Mouse (Mus musculus) intestine, embryonic 15.5 days (tissue): ENCODE measurements around the gene Armc2. TPM values are rescaled to one million over a fixed set of nuclear protein-coding genes. Genes with fewer than 3 reads are reported as not detected.

ENCODE experiments used
- ATAC-seq: fragments of 200-750 bp; cut with Nextera tagmentation; 2 replicates; pipeline ENCODE4 v1.8.0; 2017; ENCODE audit warnings: moderate TSS enrichment, moderate library complexity
- H3K27ac ChIP-seq: fragments of 300-500 bp; sonication (generic); 2 replicates; pipeline ENCODE4 v1.5.1; 2015; ENCODE audit warnings: mild to moderate bottlenecking, inconsistent platforms
- H3K27me3 ChIP-seq: fragments of 300-500 bp; sonication (generic); replicated peaks from 2 replicates; pipeline ENCODE4 v1.6.1; 2015; ENCODE audit warnings: inconsistent platforms
- H3K36me3 ChIP-seq: fragments of 300-500 bp; sonication (generic); 2 replicates; pipeline ENCODE4 v1.6.1; 2015; ENCODE audit warnings: inconsistent platforms
- H3K4me1 ChIP-seq: fragments of 300-500 bp; sonication (generic); replicated peaks from 2 replicates; pipeline ENCODE4 v1.6.1; 2015; ENCODE audit warnings: inconsistent platforms
- H3K4me2 ChIP-seq: fragments of 300-500 bp; sonication (generic); replicated peaks from 2 replicates; pipeline ENCODE4 v1.6.1; 2015; ENCODE audit warnings: mild to moderate bottlenecking, inconsistent platforms
- H3K4me3 ChIP-seq: fragments of 300-500 bp; sonication (generic); replicated peaks from 2 replicates; pipeline ENCODE4 v1.5.1; 2015; ENCODE audit warnings: inconsistent platforms
- H3K9ac ChIP-seq: fragments of 300-500 bp; sonication (generic); 2 replicates; pipeline ENCODE4 v1.6.1; 2015; ENCODE audit warnings: inconsistent platforms
- H3K9me3 ChIP-seq: fragments of 300-500 bp; sonication (generic); 2 replicates; pipeline ENCODE4 v1.6.1; 2016; ENCODE audit warnings: inconsistent platforms
- WGBS: fragments of 180-500 bp; shearing (Covaris S2); methylation state at CpG from one replicate; pipeline ENCODE4 v1.1.7; 2015; 5-methylcytosine and 5-hydroxymethylcytosine counted together
- polyA plus RNA-seq: library from polyadenylated mRNA; unstranded; fragments of >200 nt; fragmentation: Nextera tagmentation; extraction: Ambion mirVana; gene quantifications from 2 replicates; pipeline ENCODE4 v1.2.1, GENCODE M21; 2015

Armc2 gene
- polyA plus RNA-seq, 1 experiment from 2014 or later = 2.1 TPM

DNA sequence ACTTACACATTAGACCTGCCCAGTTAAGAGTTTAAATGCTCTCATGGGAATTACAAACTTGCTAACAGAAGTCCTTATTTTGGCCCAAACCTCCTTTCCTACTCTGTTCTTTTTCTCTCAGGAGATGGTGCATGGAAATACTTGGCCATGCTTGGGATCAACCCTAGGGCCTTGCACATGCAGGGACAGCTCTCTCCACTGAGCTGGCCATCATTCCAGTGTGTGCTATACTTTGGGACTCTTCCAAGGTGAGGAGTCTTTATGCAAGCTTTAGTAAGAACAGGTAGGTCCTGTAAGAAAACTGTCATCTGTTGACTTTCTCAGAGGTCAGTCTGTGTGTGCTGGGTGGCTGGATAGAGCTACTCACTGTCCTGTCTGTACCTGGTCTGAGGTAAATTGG lies 127.7 kb downstream of the Armc2 start:
- ATAC-seq = no peak
- no peak overlapping the region for H3K27ac ChIP-seq
- peaks cover 8% of the 10 kb centered on the region for H3K4me1 ChIP-seq
- H3K27me3 ChIP-seq = no peaks in the 10 kb centered on the region
- no peak overlapping the region for H3K4me3 ChIP-seq
- H3K9me3 ChIP-seq = no peaks in the 10 kb centered on the region
- H3K9ac ChIP-seq = no peak overlapping the region
- no peaks in the 10 kb centered on the region for H3K36me3 ChIP-seq
- H3K4me2 ChIP-seq = no peak overlapping the region

GRCm38 (mm10) chr10:41889566-41889965 lies 128.7 kb downstream of the Armc2 start:
- WGBS = 71% methylated on average over 5 of the region's 5 CpGs
- H3K27me3 ChIP-seq = no peaks in the 10 kb centered on the region
- no peak for ATAC-seq
- H3K9ac ChIP-seq = no peak overlapping the region
- peaks cover 6% of the 10 kb centered on the region for H3K4me1 ChIP-seq
- no peak overlapping the region for H3K27ac ChIP-seq
- no peak overlapping the region for H3K4me3 ChIP-seq
- H3K9me3 ChIP-seq = no peaks in the 10 kb centered on the region
- H3K4me2 ChIP-seq = no peak overlapping the region
- no peaks in the 10 kb centered on the region for H3K36me3 ChIP-seq

GRCm38 (mm10) chr10:41888365-41888941 lies 129.8 kb downstream of the Armc2 start:
- no peaks in the 10 kb centered on the region for H3K9me3 ChIP-seq
- H3K9ac ChIP-seq = no peak overlapping the region
- 0 out of 2 replicates have a peak overlapping the region, but pooled peaks have one; percentile 81 for H3K4me3 ChIP-seq
- ATAC-seq = no peak
- H3K27ac ChIP-seq = no peak overlapping the region
- peak overlapping the region; percentile 91 for H3K4me2 ChIP-seq
- H3K36me3 ChIP-seq = no peaks in the 10 kb centered on the region
- WGBS = 32% methylated on average over 4 of the region's 4 CpGs
- H3K4me1 ChIP-seq = no peaks in the 10 kb centered on the region; the same call in none of the 2 replicates
- no peaks in the 10 kb centered on the region for H3K27me3 ChIP-seq

DNA sequence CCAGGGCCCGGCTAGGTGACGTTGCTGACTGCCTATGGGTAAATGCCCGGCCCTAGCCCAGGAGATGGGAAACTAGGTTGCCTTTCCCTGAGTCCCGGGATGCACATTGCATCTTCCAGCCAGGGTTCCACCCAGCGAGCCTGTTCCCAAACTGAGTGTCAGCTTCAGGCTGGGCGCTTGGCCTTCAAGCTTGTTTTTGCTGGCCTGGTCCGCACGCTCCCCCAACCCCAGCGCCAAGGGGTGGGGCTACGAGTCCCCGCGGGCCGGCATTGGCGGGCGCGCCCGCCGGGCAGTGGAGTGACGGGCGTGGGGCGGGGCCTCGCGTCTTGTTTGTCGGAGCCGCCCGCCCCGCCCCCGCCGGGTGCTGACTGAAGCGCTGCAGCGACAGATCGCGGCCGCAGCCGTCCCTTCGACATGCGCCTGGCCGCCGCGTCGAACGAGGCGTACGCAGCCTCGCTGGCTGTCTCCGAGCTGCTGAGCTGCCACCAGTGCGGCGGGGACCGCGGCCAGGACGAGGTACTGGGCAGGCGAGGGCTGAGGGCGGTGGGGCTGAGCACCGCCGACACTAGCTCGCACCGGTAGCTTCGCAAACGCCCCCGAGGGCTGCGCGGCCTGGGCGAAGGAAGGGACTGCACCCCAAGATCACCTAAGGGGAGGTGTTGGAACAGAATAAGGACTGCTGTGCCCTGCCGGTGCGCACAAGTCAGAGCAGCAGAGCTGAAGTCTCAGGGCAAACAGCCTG lies 131.0 kb downstream of the Armc2 start:
- Histone ChIP-seq H3K9ac (peak overlapping the region; percentile 90), H3K27me3 (no peaks in the 10 kb centered on the region), H3K9me3 (no peaks in the 10 kb centered on the region), H3K36me3 (no peaks in the 10 kb centered on the region), H3K27ac (peak overlapping the region; percentile 97), H3K4me3 (peak overlapping the region; percentile 81), H3K4me2 (peak overlapping the region; percentile 91), H3K4me1 (no peaks in the 10 kb centered on the region; the same call in 1 of the 2 replicates)
- peak; percentile 99 for ATAC-seq
- WGBS = under 1% methylated on average over 64 of the region's 65 CpGs

DNA sequence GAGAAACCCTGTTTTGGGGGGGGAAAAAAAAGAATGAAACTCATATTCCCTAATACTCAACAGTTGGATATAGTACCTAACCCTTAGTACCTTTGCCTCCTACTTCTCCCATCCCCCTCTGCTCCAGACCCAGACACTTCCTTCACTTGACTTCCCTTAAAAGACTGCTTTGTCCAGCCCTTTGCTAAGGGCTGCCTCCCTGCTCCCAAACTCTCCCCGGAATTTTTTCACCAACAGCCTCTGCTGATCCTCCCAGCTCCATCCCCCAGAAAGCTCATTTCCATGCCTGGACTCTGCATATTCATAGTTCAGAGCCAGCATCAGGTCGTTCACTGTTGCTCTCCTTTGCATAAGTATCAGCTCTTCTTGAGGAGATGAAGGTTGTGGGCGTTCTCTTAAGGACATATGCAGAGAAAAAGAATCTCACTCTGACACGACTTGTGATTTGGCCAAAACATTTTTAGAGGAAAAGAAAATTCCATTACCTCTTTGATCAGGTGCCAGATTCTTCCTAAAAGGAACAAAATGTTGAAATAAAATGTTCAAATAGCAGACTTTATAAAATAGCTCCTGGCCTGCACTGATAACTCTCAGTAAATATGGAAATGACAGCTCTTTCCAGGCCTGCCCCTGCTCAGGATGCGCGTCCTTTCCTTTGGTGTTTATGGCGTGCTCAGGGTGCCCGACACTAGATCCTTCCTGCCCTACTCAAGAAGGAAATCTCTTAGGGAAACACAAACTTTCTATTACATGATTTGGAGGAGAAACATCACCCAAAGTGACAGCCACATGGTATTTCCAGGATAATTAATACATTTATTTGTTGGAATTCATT lies 134.3 kb downstream of the Armc2 start:
- no peak for ATAC-seq
- 53% methylated on average over 8 of the region's 8 CpGs for WGBS

DNA sequence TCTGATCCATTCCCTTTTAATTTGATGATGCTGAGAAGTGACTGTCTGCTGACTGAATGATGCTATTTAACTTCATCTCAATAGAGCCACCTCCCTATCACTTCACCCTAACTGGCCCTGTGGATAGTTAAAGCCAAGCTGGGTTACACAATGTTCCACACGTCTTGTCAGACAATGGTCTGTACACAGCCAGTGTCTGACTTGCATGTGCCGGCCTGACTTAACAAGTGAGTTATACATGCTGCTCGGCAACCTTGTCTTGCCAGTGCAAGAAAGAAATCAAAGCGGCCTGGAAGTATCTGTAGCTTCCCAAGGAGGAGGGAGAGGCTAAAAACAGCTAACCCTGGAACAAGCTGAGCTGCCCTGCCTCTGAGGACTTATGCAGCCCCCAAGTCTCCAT lies 136.8 kb downstream of the Armc2 start:
- ATAC-seq = no peak

More for the DNA sequence above, 134.3 kb downstream of the Armc2 start:
- Histone ChIP-seq H3K36me3 (no peaks in the 10 kb centered on the region), H3K9me3 (no peaks in the 10 kb centered on the region), H3K27ac (no peak overlapping the region), H3K4me2 (no peak overlapping the region), H3K9ac (no peak overlapping the region), H3K4me1 (no peaks in the 10 kb centered on the region; the same call in 1 of the 2 replicates), H3K27me3 (no peaks in the 10 kb centered on the region), H3K4me3 (no peak overlapping the region)

DNA sequence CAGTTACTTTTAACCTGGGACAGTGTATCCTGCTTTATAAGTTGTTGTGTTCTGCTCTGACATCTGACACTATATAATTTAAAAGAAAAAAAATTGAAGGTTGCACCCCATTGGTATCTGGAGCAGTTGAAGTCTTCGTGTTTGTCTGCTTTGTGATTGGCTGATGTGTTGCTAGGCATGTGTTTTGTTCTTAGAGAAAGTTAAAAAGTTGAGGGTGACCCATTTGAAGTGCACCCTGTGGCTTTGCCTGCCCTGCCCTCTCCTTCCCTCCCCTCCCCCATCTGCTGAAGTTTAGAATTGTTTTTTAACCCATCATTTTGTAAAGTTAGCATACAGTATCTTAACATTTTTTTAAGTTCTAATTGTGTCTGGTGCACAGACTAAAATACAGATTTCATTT lies 137.5 kb downstream of the Armc2 start:
- no peaks in the 10 kb centered on the region for H3K36me3 ChIP-seq
- no peaks in the 10 kb centered on the region for H3K4me1 ChIP-seq
- no peak overlapping the region for H3K4me3 ChIP-seq
- 21% methylated on average over 1 of the region's 1 CpGs for WGBS
- no peak overlapping the region for H3K4me2 ChIP-seq
- no peak overlapping the region for H3K27ac ChIP-seq
- no peak for ATAC-seq
- no peak overlapping the region for H3K9ac ChIP-seq
- no peaks in the 10 kb centered on the region for H3K27me3 ChIP-seq
- H3K9me3 ChIP-seq = no peaks in the 10 kb centered on the region

More for the DNA sequence above, 136.8 kb downstream of the Armc2 start:
- Histone ChIP-seq H3K9me3 (no peaks in the 10 kb centered on the region), H3K4me3 (no peak overlapping the region), H3K4me1 (no peaks in the 10 kb centered on the region), H3K36me3 (no peaks in the 10 kb centered on the region), H3K4me2 (no peak overlapping the region), H3K27me3 (no peaks in the 10 kb centered on the region), H3K9ac (no peak overlapping the region), H3K27ac (no peak overlapping the region)
- WGBS = 50% methylated on average over 4 of the region's 4 CpGs

GRCm38 (mm10) chr10:41880206-41880605 lies 138.0 kb downstream of the Armc2 start:
- ATAC-seq = no peak
- Histone ChIP-seq H3K4me2 (no peak overlapping the region), H3K27me3 (no peaks in the 10 kb centered on the region), H3K27ac (no peak overlapping the region), H3K9ac (no peak overlapping the region), H3K4me3 (no peak overlapping the region), H3K9me3 (no peaks in the 10 kb centered on the region), H3K36me3 (no peaks in the 10 kb centered on the region), H3K4me1 (no peaks in the 10 kb centered on the region)
- 38% methylated on average over 4 of the region's 4 CpGs for WGBS

DNA sequence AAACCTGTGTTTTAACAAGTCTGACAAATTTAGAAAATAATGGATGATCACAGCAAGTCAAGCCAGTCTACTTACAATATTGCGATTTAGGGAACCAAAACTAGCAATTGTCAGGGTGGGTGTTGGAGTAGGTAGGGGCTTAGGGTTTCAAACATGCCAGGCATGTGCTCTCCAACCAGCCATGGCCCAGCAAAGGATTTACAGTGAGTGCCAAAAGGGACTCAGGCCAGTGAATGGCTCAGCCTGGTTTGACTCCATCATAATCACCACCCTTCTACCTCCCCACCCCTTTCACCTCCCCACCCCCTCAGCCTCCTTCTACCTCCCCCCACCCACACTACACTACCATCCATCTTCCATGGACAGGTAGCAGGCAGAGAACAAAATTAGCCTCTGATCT lies 138.6 kb downstream of the Armc2 start:
- H3K9ac ChIP-seq = no peak overlapping the region
- 90% methylated on average over 1 of the region's 1 CpGs for WGBS
- H3K36me3 ChIP-seq = no peaks in the 10 kb centered on the region
- no peak overlapping the region for H3K4me3 ChIP-seq
- H3K4me1 ChIP-seq = no peaks in the 10 kb centered on the region
- H3K9me3 ChIP-seq = no peaks in the 10 kb centered on the region
- no peak overlapping the region for H3K27ac ChIP-seq
- no peak for ATAC-seq
- H3K4me2 ChIP-seq = no peak overlapping the region
- H3K27me3 ChIP-seq = no peaks in the 10 kb centered on the region

DNA sequence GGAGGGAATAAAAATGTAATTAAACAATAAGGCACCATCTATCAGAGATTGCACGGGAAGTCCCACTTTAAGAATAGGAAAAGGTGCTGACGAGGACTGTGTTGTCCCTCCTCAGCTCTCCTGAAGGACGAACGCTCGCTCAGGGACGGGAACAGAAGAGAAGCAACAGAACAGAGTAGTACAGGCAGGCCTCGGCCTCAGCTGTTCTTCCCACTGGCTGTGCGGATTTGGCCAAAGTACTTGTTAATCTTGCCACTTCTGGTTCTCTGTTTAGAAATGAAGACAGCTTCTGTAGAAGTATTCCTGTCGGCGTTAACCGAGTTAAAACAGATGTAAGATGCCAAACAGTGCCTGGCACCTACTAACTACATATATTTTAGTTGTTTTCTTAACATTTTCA lies 139.9 kb downstream of the Armc2 start:
- 63% methylated on average over 11 of the region's 11 CpGs for WGBS
- Histone ChIP-seq H3K36me3 (no peaks in the 10 kb centered on the region), H3K27me3 (no peaks in the 10 kb centered on the region), H3K9ac (no peak overlapping the region), H3K27ac (no peak overlapping the region), H3K9me3 (no peaks in the 10 kb centered on the region), H3K4me3 (no peak overlapping the region), H3K4me1 (no peaks in the 10 kb centered on the region), H3K4me2 (no peak overlapping the region)
- ATAC-seq = no peak

- H3K27ac ChIP-seq = no peak overlapping the region
- no peak overlapping the region for H3K4me2 ChIP-seq
- H3K9ac ChIP-seq = no peak overlapping the region
- no peak overlapping the region for H3K4me3 ChIP-seq
- ATAC-seq = no peak
- H3K4me1 ChIP-seq = no peaks in the 10 kb centered on the region
- no peaks in the 10 kb centered on the region for H3K27me3 ChIP-seq
- no peaks in the 10 kb centered on the region for H3K9me3 ChIP-seq
- H3K36me3 ChIP-seq = no peaks in the 10 kb centered on the region
Observed at GRCm38 (mm10) chr10:41875624-41876023, 142.6 kb downstream of the Armc2 start.

- 0 out of 2 replicates have a peak, but pooled peaks cover 2% of the 10 kb centered on the region for H3K4me1 ChIP-seq
- no peak overlapping the region for H3K4me3 ChIP-seq
- no peak for ATAC-seq
- H3K4me2 ChIP-seq = no peak overlapping the region
- H3K36me3 ChIP-seq = no peaks in the 10 kb centered on the region
- no peak overlapping the region for H3K9ac ChIP-seq
- H3K27me3 ChIP-seq = no peaks in the 10 kb centered on the region
- 63% methylated on average over 2 of the region's 2 CpGs for WGBS
- no peaks in the 10 kb centered on the region for H3K9me3 ChIP-seq
- H3K27ac ChIP-seq = no peak overlapping the region
Observed at GRCm38 (mm10) chr10:41871564-41871963, 146.7 kb downstream of the Armc2 start.
